Mouse (Mus musculus): Measurements from ENCODE around the gene 2610001J05Rik. TPM values are rescaled to one million over a fixed set of nuclear protein-coding genes. Genes with fewer than 3 reads are reported as not detected.
"Not testable (repeated sequence)": the region's sequence is repeated elsewhere in the genome, so short reads cannot be mapped to it uniquely, and the experiment has no call there.

Gene 2610001J05Rik
- polyA plus RNA-seq, 1 experiment from 2014 or later = 97.6 TPM

- peak; percentile 39 for ATAC-seq (ENCODE audit: low FRiP score)
- Histone ChIP-seq H3K27ac (ENCODE audit: low read depth, low read length) (no peak overlapping the region), H3K27me3 (ENCODE audit: control insufficient read depth, insufficient read depth, low read length) (no peaks in the 10 kb centered on the region), H3K9me3 (ENCODE audit: control insufficient read depth, low read length) (no peaks in the 10 kb centered on the region), H3K4me3 (ENCODE audit: low read depth, low read length) (peak overlapping the region; percentile 30), H3K4me1 (ENCODE audit: control insufficient read depth, insufficient read depth, low read length) (no peaks in the 10 kb centered on the region; the same call in 1 of the 2 replicates), H3K36me3 (ENCODE audit: control insufficient read depth, insufficient read depth, low read length) (no peaks in the 10 kb centered on the region), H3K4me2 (peak overlapping the region; percentile 57), H3K9ac (ENCODE audit: low read length) (peak overlapping the region; percentile 68)
- WGBS = 34% methylated on average over 12 of the region's 12 CpGs
- DNase-seq (ENCODE audit: low spot score, missing footprints) = peak; percentile 93
These were observed 1.0 kb downstream of the 2610001J05Rik start for GRCm38 (mm10) chr6:13870289-13870741.

- H3K4me2 ChIP-seq = no peak overlapping the region
- WGBS = 97% methylated on average over 1 of the region's 1 CpGs
These were observed 10.7 kb downstream of the 2610001J05Rik start for GRCm38 (mm10) chr6:13860596-13860995.

GRCm38 (mm10) chr6:13859877-13860585 is 11.3 kb downstream of the 2610001J05Rik start:
- Histone ChIP-seq H3K9ac (ENCODE audit: low read length) (no peak overlapping the region), H3K27me3 (ENCODE audit: control insufficient read depth, insufficient read depth, low read length) (no peaks in the 10 kb centered on the region), H3K4me2 (no peak overlapping the region), H3K36me3 (ENCODE audit: control insufficient read depth, insufficient read depth, low read length) (no peaks in the 10 kb centered on the region), H3K9me3 (ENCODE audit: control insufficient read depth, low read length) (no peaks in the 10 kb centered on the region), H3K4me1 (ENCODE audit: control insufficient read depth, insufficient read depth, low read length) (no peaks in the 10 kb centered on the region), H3K27ac (ENCODE audit: low read depth, low read length) (no peak overlapping the region), H3K4me3 (ENCODE audit: low read depth, low read length) (no peak overlapping the region)
- DNase-seq (ENCODE audit: low spot score, missing footprints) (no peak), ATAC-seq (ENCODE audit: low FRiP score) (no peak)
- 90% methylated on average over 6 of the region's 6 CpGs for WGBS

More at GRCm38 (mm10) chr6:13860596-13860995, 10.7 kb downstream of the 2610001J05Rik start:
- no peaks in the 10 kb centered on the region for H3K36me3 ChIP-seq (ENCODE audit: control insufficient read depth, insufficient read depth, low read length)
- H3K4me3 ChIP-seq (ENCODE audit: low read depth, low read length) = no peak overlapping the region
- H3K27ac ChIP-seq (ENCODE audit: low read depth, low read length) = no peak overlapping the region
- no peaks in the 10 kb centered on the region for H3K27me3 ChIP-seq (ENCODE audit: control insufficient read depth, insufficient read depth, low read length)
- DNase-seq (ENCODE audit: low spot score, missing footprints) (no peak), ATAC-seq (ENCODE audit: low FRiP score) (no peak)
- no peaks in the 10 kb centered on the region for H3K9me3 ChIP-seq (ENCODE audit: control insufficient read depth, low read length)
- H3K9ac ChIP-seq (ENCODE audit: low read length) = no peak overlapping the region
- no peaks in the 10 kb centered on the region for H3K4me1 ChIP-seq (ENCODE audit: control insufficient read depth, insufficient read depth, low read length)

DNA sequence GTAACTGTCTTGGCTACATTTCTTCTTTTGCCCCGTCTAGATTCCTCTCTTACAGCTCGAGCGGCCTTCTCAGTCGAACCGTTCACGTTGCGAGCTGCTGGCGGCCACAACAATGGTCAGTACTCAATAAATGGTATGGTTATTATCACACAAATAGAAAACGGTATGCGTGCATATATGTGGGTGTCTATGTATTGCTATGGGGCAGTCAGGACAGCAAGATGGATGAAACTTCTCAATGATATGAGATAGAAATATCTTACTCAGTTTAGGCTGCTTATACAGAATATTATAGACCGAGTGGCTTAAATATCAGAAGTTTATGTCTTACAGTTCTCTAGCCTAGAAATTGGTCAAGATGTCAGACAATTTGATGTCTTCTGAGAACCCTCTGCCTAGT is 17.1 kb downstream of the 2610001J05Rik start:
- peak; percentile 58; the same call in 1 of the 2 replicates for ATAC-seq (ENCODE audit: low FRiP score)
- H3K9me3 ChIP-seq (ENCODE audit: control insufficient read depth, low read length) = no peaks in the 10 kb centered on the region
- 21% methylated on average over 10 of the region's 11 CpGs for WGBS
- H3K4me2 ChIP-seq = no peak overlapping the region
- H3K27ac ChIP-seq (ENCODE audit: low read depth, low read length) = no peak overlapping the region
- no peak overlapping the region for H3K4me3 ChIP-seq (ENCODE audit: low read depth, low read length)
- H3K4me1 ChIP-seq (ENCODE audit: control insufficient read depth, insufficient read depth, low read length) = no peaks in the 10 kb centered on the region
- H3K36me3 ChIP-seq (ENCODE audit: control insufficient read depth, insufficient read depth, low read length) = no peaks in the 10 kb centered on the region
- H3K9ac ChIP-seq (ENCODE audit: low read length) = no peak overlapping the region
- DNase-seq (ENCODE audit: low spot score, missing footprints) = peak; percentile 78
- no peaks in the 10 kb centered on the region for H3K27me3 ChIP-seq (ENCODE audit: control insufficient read depth, insufficient read depth, low read length)

- WGBS = 57% methylated on average over 4 of the region's 4 CpGs
- H3K4me1 ChIP-seq (ENCODE audit: control insufficient read depth, insufficient read depth, low read length) = no peaks in the 10 kb centered on the region
- no peaks in the 10 kb centered on the region for H3K36me3 ChIP-seq (ENCODE audit: control insufficient read depth, insufficient read depth, low read length)
- no peaks in the 10 kb centered on the region for H3K27me3 ChIP-seq (ENCODE audit: control insufficient read depth, insufficient read depth, low read length)
- no peak overlapping the region for H3K4me2 ChIP-seq
- no peaks in the 10 kb centered on the region for H3K9me3 ChIP-seq (ENCODE audit: control insufficient read depth, low read length)
- H3K9ac ChIP-seq (ENCODE audit: low read length) = no peak overlapping the region
- DNase-seq (ENCODE audit: low spot score, missing footprints) (peak; percentile 57), ATAC-seq (ENCODE audit: low FRiP score) (no peak)
- no peak overlapping the region for H3K27ac ChIP-seq (ENCODE audit: low read depth, low read length)
- H3K4me3 ChIP-seq (ENCODE audit: low read depth, low read length) = no peak overlapping the region
These were observed 18.1 kb downstream of the 2610001J05Rik start for GRCm38 (mm10) chr6:13853244-13853643.

GRCm38 (mm10) chr6:13846031-13846430 is 25.3 kb downstream of the 2610001J05Rik start:
- 100% methylated on average over 1 of the region's 1 CpGs for WGBS
- H3K4me2 ChIP-seq; H3K4me1 ChIP-seq (ENCODE audit: control insufficient read depth, insufficient read depth, low read length); H3K36me3 ChIP-seq (ENCODE audit: control insufficient read depth, insufficient read depth, low read length); H3K9ac ChIP-seq (ENCODE audit: low read length); ATAC-seq (ENCODE audit: low FRiP score); H3K27ac ChIP-seq (ENCODE audit: low read depth, low read length); H3K4me3 ChIP-seq (ENCODE audit: low read depth, low read length); H3K9me3 ChIP-seq (ENCODE audit: control insufficient read depth, low read length); H3K27me3 ChIP-seq (ENCODE audit: control insufficient read depth, insufficient read depth, low read length): not testable (repeated sequence)
- DNase-seq (ENCODE audit: low spot score, missing footprints) = peak; percentile 31

- Histone ChIP-seq H3K27me3 (ENCODE audit: control insufficient read depth, insufficient read depth, low read length) (no peaks in the 10 kb centered on the region), H3K4me3 (ENCODE audit: low read depth, low read length) (peak within 1 kb of the TSS; percentile 51), H3K27ac (ENCODE audit: low read depth, low read length) (peak within 1 kb of the TSS; percentile 93), H3K4me2 (peak within 1 kb of the TSS; percentile 82), H3K9me3 (ENCODE audit: control insufficient read depth, low read length) (no peaks in the 10 kb centered on the region), H3K9ac (ENCODE audit: low read length) (peak within 1 kb of the TSS; percentile 90), H3K4me1 (ENCODE audit: control insufficient read depth, insufficient read depth, low read length) (peaks cover 12% of the 10 kb centered on the region; the same call in 1 of the 2 replicates), H3K36me3 (ENCODE audit: control insufficient read depth, insufficient read depth, low read length) (no peaks in the 10 kb centered on the region)
- WGBS = 44% methylated on average over 18 of the region's 18 CpGs
- DNase-seq (ENCODE audit: low spot score, missing footprints) (peak; percentile 93), ATAC-seq (ENCODE audit: low FRiP score) (peak; percentile 6; the same call in 1 of the 2 replicates)
These were observed 31.8 kb downstream of the 2610001J05Rik start, which contains the start of gene Gpr85 for GRCm38 (mm10) chr6:13839345-13840054. Gene Gpr85 (minus strand): TSS chr6:13839942.

- Histone ChIP-seq H3K36me3 (ENCODE audit: control insufficient read depth, insufficient read depth, low read length) (no peaks in the 10 kb centered on the region), H3K27me3 (ENCODE audit: control insufficient read depth, insufficient read depth, low read length) (no peaks in the 10 kb centered on the region), H3K4me3 (ENCODE audit: low read depth, low read length) (peak overlapping the region; percentile 51), H3K4me2 (peak overlapping the region; percentile 82), H3K27ac (ENCODE audit: low read depth, low read length) (peak overlapping the region; percentile 93), H3K9ac (ENCODE audit: low read length) (peak overlapping the region; percentile 90), H3K4me1 (ENCODE audit: control insufficient read depth, insufficient read depth, low read length) (peaks cover 12% of the 10 kb centered on the region; the same call in 1 of the 2 replicates), H3K9me3 (ENCODE audit: control insufficient read depth, low read length) (no peaks in the 10 kb centered on the region)
- under 1% methylated on average over 41 of the region's 41 CpGs for WGBS
- peak; percentile 98 for DNase-seq (ENCODE audit: low spot score, missing footprints)
- peak; percentile 94 for ATAC-seq (ENCODE audit: low FRiP score)
These were observed 32.5 kb downstream of the 2610001J05Rik start for GRCm38 (mm10) chr6:13838677-13839344.
